ENCODE assay signal across 1 mouse cellular context in the genomic region with DNA sequence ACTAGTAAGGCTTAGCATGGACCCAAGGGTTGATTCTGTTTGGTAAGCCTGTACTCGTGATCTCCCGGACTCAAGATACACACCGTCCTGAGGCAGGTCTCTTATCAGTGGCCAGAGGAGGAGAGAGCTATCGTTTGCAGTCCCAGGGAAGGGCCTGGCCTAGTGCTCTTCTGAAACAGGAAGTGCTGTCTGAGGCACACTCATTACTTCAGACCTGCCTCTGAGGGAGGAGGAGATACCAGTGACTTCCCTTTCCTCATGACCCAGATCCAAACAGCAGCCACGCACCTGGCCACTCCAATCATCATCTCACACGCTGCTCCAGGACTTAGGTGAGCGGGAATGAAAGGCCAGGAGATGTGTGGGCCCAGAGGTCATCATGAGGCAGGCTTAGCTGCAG.
A peak's percentile ranks its signal among the peaks of the same experiment; 100 is the strongest.
TF ChIP-seq lines count a peak whose summit lies in the region.

No protein-coding gene starts in this region.

TF ChIP-seq in CH12.LX, 34 proteins besides CTCF, POLR2A, EP300 and RAD21 (continued from another document):
- TF ChIP-seq ZNF384 (IDR thresholded peaks at IDR 0.05; ENCODE audit: low read depth, low read length) (no peak), TCF12 (IDR thresholded peaks at IDR 0.05; ENCODE audit: low read depth, low read length) (peak; percentile 82), JUND (conservative IDR thresholded peaks at IDR 0.05; ENCODE audit: low read depth, low read length) (no peak)
TF ChIP-seq in CH12.LX: peak in this region for 9.
